Mouse (Mus musculus): ENCODE measurements around the gene Slc25a10.

Slc25a10 gene

GRCm38 (mm10) chr11:120491317-120492023, at the start of gene Slc25a10:
Gene Slc25a10, plus strand, starts transcription at chr11:120491840.
- peak; percentile 81 for DNase-seq (ENCODE audit: low read depth, low spot score)

- no peak for DNase-seq (ENCODE audit: low read depth, low spot score)
Observed at GRCm38 (mm10) chr11:120442344-120442743, 49.3 kb upstream of the Slc25a10 start, which contains the start of gene Tspan10. Gene Tspan10, plus strand, starts transcription at chr11:120442644.

- no peak for DNase-seq (ENCODE audit: low read depth, low spot score)
Observed at GRCm38 (mm10) chr11:120442765-120443280, 48.8 kb upstream of the Slc25a10 start.

- DNase-seq (ENCODE audit: low read depth, low spot score), result no peak
Observed at GRCm38 (mm10) chr11:120444106-120444505, 47.5 kb upstream of the Slc25a10 start.

GRCm38 (mm10) chr11:120445475-120445874, 46.2 kb upstream of the Slc25a10 start:
- DNase-seq (ENCODE audit: low read depth, low spot score), result no peak

- DNase-seq (ENCODE audit: low read depth, low spot score), result no peak
Observed at GRCm38 (mm10) chr11:120447179-120447578, 44.5 kb upstream of the Slc25a10 start.

GRCm38 (mm10) chr11:120452246-120452645, 39.4 kb upstream of the Slc25a10 start:
- no peak for DNase-seq (ENCODE audit: low read depth, low spot score)

- no peak for DNase-seq (ENCODE audit: low read depth, low spot score)
Observed at GRCm38 (mm10) chr11:120453306-120453705, 38.3 kb upstream of the Slc25a10 start, which contains the start of gene Pde6g. Gene Pde6g, minus strand, starts transcription at chr11:120453500.

- DNase-seq (ENCODE audit: low read depth, low spot score), result no peak
Observed at GRCm38 (mm10) chr11:120454965-120455364, 36.7 kb upstream of the Slc25a10 start.

- DNase-seq (ENCODE audit: low read depth, low spot score), result no peak
Observed at GRCm38 (mm10) chr11:120455413-120455812, 36.2 kb upstream of the Slc25a10 start.

- DNase-seq (ENCODE audit: low read depth, low spot score), result no peak
Observed at GRCm38 (mm10) chr11:120457370-120457769, 34.3 kb upstream of the Slc25a10 start.

- peak; percentile 66 for DNase-seq (ENCODE audit: low read depth, low spot score)
Observed at GRCm38 (mm10) chr11:120457772-120458751, 33.6 kb upstream of the Slc25a10 start, which contains the start of the genes Oxld1 and Ccdc137. Gene Oxld1, minus strand, starts transcription at chr11:120458068. Gene Ccdc137, plus strand, starts transcription at chr11:120458115.

GRCm38 (mm10) chr11:120458847-120459597, 32.6 kb upstream of the Slc25a10 start:
- DNase-seq (ENCODE audit: low read depth, low spot score), result no peak

- no peak for DNase-seq (ENCODE audit: low read depth, low spot score)
Observed at GRCm38 (mm10) chr11:120463536-120463935, 28.1 kb upstream of the Slc25a10 start.

GRCm38 (mm10) chr11:120464365-120464764, 27.3 kb upstream of the Slc25a10 start:
- DNase-seq (ENCODE audit: low read depth, low spot score), result no peak

- no peak for DNase-seq (ENCODE audit: low read depth, low spot score)
Observed at GRCm38 (mm10) chr11:120465521-120465920, 26.1 kb upstream of the Slc25a10 start.

GRCm38 (mm10) chr11:120467051-120467735, 24.4 kb upstream of the Slc25a10 start, which contains the start of gene Arl16:
Gene Arl16, minus strand, starts transcription at chr11:120467607.
- peak; percentile 99 for DNase-seq (ENCODE audit: low read depth, low spot score)

GRCm38 (mm10) chr11:120467736-120468092, 23.9 kb upstream of the Slc25a10 start:
- DNase-seq (ENCODE audit: low read depth, low spot score), result no peak

GRCm38 (mm10) chr11:120472052-120472451, 19.6 kb upstream of the Slc25a10 start:
- no peak for DNase-seq (ENCODE audit: low read depth, low spot score)

GRCm38 (mm10) chr11:120483448-120483934, 8.1 kb upstream of the Slc25a10 start:
- DNase-seq (ENCODE audit: low read depth, low spot score), result no peak

Measured in embryo, embryonic 11.5 days (tissue).